Mouse (Mus musculus) brown adipose tissue, adult 24 weeks (tissue): Measurements from ENCODE around the gene As3mt. TPM values are rescaled to one million over a fixed set of nuclear protein-coding genes. Genes with fewer than 3 reads are reported as not detected.

Experiments
- H3K27ac ChIP-seq: fragments of 200-500 bp; replicated peaks from 2 replicates; pipeline ENCODE4 v1.5.1; 2012; ENCODE audit warnings: low read depth, mild to moderate bottlenecking, low read length
- H3K4me1 ChIP-seq: fragments of 200-500 bp; 2 replicates; pipeline ENCODE4 v1.6.1; 2012; ENCODE audit warnings: low read length, mixed read lengths; ENCODE audit not compliant: control insufficient read depth, insufficient read depth, insufficient read length
- H3K4me3 ChIP-seq: fragments of 200-500 bp; 2 replicates; pipeline ENCODE4 v1.5.1; 2012; ENCODE audit warnings: low read depth, mild to moderate bottlenecking, low read length, moderate library complexity; ENCODE audit not compliant: insufficient read depth
- polyA plus RNA-seq: library from polyadenylated mRNA; stranded (reverse); fragments of >200 nt; gene quantifications from 2 replicates; pipeline ENCODE4 v1.2.4, GENCODE M21; 2012; ENCODE audit not compliant: missing spikeins, insufficient read depth, insufficient read length

As3mt gene
- polyA plus RNA-seq, 1 experiment: 13.3 TPM

DNA sequence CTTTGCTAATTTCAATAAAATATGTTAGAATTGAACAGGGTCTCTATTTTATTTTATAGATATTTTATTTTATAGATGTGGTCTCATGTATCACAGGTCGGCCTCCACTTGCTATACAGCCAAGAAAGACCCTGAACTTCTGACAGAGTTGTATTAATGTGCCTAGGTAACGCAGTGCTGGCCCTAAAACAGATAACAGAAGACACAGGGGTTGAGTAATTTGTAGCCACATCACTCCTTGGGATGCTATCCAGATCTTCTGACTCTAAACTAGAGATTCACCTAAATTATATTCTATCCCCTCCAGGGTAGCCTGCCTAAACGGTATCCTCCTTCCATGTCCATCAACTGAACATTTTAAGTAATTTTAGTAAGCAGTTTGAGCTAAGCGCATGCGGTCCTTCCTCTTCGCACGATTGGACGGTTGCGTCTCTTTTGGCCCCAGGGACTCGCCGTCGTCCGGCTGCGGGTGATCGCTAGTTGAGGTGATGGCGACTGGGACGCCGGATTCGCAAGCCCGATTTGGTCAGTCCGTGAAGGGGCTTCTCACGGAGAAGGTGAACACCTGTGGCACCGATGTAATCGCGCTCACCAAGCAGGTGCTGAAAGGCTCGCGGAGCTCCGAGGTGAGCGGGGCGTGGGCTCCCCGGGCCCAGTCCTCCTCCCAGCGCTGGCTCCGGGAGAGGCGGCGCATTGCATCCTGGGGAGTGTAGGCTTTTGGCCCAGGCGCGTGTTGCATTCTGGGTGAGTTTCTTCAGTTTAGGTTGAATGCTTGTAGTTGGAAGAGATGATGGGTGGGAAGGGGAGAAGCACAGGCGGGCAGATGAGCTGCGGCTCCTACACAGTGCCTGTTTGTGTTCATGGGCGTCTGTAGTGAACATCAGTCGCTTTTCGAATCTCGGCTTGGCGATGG is 17.5 kb upstream of the As3mt start, which contains the start of gene Borcs7:
Gene Borcs7 (plus strand): TSS at position 447 of the 913 bp plus-strand sequence.
- Histone ChIP-seq H3K4me1 (peaks cover 3% of the 10 kb centered on the region; the same call in 1 of the 2 replicates), H3K4me3 (peak within 1 kb of the TSS; percentile 93), H3K27ac (peak within 1 kb of the TSS; percentile 97)

DNA sequence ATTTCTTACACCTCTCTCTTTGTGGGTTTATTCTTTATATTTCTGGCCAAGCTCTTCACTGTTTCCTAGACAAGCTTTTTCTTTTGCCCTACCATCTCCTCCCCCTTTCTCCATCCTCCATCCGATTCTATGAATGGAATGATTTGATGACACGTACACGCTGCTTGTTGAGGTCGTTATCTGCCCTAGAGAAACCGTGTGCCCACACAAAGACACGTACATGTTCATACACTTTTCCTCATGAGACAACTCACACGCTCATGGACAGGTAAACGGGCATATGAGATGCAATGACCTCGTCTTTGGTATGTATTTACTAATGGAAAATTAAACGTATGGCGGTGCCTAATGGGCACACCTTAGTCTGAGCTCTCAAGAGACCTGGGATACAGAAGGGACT is 16.9 kb upstream of the As3mt start:
- peak overlapping the region; percentile 93 for H3K4me3 ChIP-seq
- H3K27ac ChIP-seq: no peak overlapping the region
- peaks cover 3% of the 10 kb centered on the region; the same call in 1 of the 2 replicates for H3K4me1 ChIP-seq

GRCm38 (mm10) chr19:46691078-46691477 is 16.2 kb upstream of the As3mt start:
- peaks cover 3% of the 10 kb centered on the region; the same call in 1 of the 2 replicates for H3K4me1 ChIP-seq
- no peak overlapping the region for H3K4me3 ChIP-seq
- no peak overlapping the region for H3K27ac ChIP-seq

GRCm38 (mm10) chr19:46693146-46693545 is 14.1 kb upstream of the As3mt start:
- H3K4me3 ChIP-seq: no peak overlapping the region
- no peak overlapping the region for H3K27ac ChIP-seq
- peaks cover 3% of the 10 kb centered on the region; the same call in 1 of the 2 replicates for H3K4me1 ChIP-seq

DNA sequence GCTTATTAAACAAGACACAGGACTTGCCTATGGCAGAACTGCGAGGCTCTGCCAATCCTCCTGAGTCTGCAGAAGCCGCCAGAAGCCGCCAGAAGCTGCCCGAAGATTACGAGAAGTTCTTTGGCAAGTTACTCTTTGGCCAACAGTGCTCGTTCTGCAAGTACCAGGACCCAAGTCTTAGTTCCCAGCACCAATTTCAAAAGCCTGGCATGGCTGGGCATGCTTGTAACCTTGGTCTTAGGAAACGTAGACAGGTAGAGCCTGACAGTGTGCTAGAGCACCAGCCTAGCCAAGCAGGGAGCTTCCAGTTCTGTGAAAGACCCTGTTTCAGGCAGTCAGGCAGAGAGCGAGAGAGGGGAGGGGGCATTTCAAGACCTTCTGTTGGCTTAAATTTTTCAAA is 10.8 kb upstream of the As3mt start:
- Histone ChIP-seq H3K4me3 (no peak overlapping the region), H3K27ac (peak overlapping the region; percentile 67), H3K4me1 (no peaks in the 10 kb centered on the region)

DNA sequence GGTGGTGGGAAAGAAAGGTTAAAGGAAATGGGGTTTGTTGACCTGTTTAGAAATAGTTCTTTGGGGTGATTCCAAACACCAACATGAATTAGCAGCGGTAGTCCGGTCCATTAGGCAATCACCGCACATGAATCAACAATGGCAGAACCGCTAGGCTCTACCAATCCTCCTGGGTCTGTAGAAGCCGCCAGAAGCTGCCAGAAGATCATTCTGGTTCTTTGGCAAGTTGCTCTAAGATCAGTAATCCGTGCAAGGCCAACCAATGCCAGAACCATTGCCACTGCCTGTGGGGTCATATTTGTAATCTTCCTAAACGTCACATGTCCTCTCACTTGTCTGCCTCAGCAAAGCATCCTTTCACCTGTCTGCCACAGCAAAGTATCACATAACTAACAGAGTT is 10.3 kb upstream of the As3mt start:
- peak overlapping the region; percentile 67 for H3K27ac ChIP-seq
- no peaks in the 10 kb centered on the region for H3K4me1 ChIP-seq
- H3K4me3 ChIP-seq: no peak overlapping the region

- no peak overlapping the region for H3K4me3 ChIP-seq
- no peak overlapping the region for H3K27ac ChIP-seq
- H3K4me1 ChIP-seq: no peaks in the 10 kb centered on the region
Measured at GRCm38 (mm10) chr19:46697840-46698517, 9.3 kb upstream of the As3mt start.

GRCm38 (mm10) chr19:46699011-46699481 is 8.2 kb upstream of the As3mt start:
- Histone ChIP-seq H3K27ac (no peak overlapping the region), H3K4me1 (no peaks in the 10 kb centered on the region), H3K4me3 (no peak overlapping the region)

DNA sequence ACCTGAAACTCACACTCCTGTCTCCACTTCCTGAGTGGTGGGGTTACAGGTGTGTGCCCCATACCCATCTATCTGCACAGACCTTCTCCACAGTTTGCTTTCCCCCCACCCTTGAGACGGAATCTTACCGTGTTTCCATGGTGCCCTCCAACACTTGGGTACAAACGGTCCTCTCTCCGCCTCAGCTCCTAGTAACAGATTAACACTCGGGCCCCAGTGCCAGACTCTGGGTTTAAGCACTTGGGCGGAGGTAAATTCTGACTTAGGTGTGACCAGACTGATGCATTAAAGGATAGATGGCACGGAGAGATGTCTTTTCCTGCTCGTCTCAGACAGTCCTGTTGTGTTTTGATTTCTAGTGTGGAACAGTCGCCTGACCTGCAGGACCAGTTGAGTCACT is 6.1 kb upstream of the As3mt start:
- no peak overlapping the region for H3K4me3 ChIP-seq
- no peak overlapping the region for H3K27ac ChIP-seq
- H3K4me1 ChIP-seq: no peaks in the 10 kb centered on the region

DNA sequence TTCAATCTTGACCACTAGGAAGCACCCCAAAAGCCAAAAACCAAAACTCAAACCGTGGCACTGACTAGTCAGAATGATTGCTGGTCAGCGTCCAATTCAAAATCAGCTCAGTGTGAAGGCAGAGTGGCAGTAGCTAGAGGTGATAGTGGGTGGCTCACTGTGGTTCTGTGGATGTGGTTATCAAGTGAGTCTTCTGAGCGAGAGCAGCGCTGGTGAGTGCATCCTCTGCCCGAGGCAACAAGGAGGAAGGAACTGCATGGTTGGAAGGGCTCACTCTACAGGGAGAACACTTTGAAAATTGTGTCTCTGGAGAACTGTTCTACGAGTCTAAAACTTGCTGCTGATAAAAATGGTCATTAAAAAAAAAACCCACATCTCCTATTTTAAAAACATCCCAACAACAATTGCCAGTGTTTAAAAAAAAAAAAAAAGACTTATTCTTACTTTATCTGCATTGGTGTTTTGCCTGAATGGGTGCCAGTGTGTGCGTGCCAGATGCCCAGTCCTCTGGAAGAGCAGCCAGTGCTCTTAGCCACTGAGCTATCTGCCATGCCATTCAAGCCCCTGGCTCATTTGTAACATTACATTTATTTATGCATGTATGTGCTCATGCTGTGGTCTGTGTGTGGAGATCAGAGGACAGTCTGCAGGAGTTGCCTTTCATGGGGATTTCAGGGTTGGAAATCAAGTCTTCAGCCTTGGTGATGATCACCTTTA is 1.3 kb upstream of the As3mt start:
- Histone ChIP-seq H3K4me3 (no peak overlapping the region), H3K27ac (no peak overlapping the region), H3K4me1 (peaks cover 17% of the 10 kb centered on the region; the same call in 1 of the 2 replicates)

GRCm38 (mm10) chr19:46706540-46707295 is 540 bp upstream of the As3mt start:
- peaks cover 17% of the 10 kb centered on the region; the same call in 1 of the 2 replicates for H3K4me1 ChIP-seq
- H3K27ac ChIP-seq: no peak overlapping the region
- H3K4me3 ChIP-seq: peak overlapping the region; percentile 67

GRCm38 (mm10) chr19:46710614-46711013 is 3.4 kb downstream of the As3mt start:
- Histone ChIP-seq H3K27ac (no peak overlapping the region), H3K4me1 (peaks cover 17% of the 10 kb centered on the region; the same call in 1 of the 2 replicates), H3K4me3 (no peak overlapping the region)

DNA sequence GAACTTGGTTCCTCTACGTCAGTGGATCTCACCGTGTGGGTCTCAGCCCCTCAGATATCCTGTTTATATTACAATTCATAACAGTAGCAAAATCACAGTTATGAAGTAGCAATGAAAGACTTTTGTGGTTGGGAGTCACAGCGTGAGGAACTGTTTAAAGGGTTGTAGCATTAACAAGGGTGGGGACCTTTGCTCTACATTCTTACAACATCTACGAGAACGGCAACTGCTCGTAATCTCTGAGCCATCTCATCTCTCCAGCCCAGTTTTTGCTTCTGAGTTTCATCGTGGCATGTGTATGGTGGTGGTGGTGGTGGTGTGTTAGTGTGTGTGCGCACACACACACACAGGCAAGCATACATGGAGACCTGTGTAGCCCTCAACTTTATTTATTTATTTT is 7.0 kb downstream of the As3mt start:
- H3K4me1 ChIP-seq: peaks cover under 1% of the 10 kb centered on the region; the same call in 1 of the 2 replicates
- no peak overlapping the region for H3K4me3 ChIP-seq
- H3K27ac ChIP-seq: no peak overlapping the region

DNA sequence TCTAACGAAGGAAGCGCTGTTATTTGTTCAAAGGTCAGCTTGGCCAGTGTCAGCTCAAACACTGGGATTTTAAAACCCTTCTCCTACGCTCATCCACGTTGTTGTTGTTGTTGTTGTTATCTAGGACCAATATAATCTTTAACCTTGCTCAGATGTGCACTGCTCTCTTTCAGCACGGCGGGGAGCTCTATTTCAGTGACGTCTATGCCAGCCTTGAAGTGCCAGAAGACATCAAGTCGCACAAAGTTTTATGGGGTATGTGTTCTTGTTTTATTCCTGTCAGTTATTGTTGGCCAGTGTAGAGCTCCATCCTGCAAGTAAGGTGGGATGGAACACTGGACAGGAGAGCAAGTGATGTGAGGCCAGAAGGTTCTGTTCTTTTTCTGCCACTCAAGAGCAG is 7.8 kb downstream of the As3mt start:
- H3K4me3 ChIP-seq: no peak overlapping the region
- H3K4me1 ChIP-seq: no peaks in the 10 kb centered on the region
- H3K27ac ChIP-seq: no peak overlapping the region
